Mouse (Mus musculus) ES-Bruce4 (cell line): ENCODE results near the gene Kdm4c.

Source experiments
- CTCF ChIP-seq: IDR thresholded peaks from one replicate; pipeline ENCODE4 v1.8.1; 2011; ENCODE audit warnings: low read depth, low read length
- POLR2A ChIP-seq: IDR thresholded peaks from one replicate; pipeline ENCODE4 v1.8.1; 2011; ENCODE audit warnings: low read length; ENCODE audit not compliant: insufficient read depth

DNA sequence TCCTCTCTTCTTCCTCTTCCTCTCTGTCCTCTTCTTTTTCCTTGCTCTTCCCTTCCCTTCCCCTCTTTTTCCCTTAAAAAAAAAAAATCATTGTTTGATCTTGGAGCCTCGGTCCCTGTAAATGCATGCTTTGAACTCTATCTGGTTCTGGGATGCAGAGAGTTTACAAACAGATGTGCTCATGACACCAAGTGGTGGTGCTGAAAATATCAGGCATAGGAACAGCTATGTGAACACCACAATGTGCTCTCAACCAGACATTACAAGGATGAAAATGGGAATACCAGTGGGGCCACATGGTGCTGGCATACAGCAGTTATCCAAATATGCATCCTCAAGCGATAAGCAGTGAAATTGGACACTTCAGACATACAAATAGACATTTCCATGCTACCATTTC, 18.1 kb upstream of the Kdm4c start:
- no peak for TF ChIP-seq POLR2A
- no peak for TF ChIP-seq CTCF
